ENCODE assay signal across 15 mouse cellular contexts in the genomic region with DNA sequence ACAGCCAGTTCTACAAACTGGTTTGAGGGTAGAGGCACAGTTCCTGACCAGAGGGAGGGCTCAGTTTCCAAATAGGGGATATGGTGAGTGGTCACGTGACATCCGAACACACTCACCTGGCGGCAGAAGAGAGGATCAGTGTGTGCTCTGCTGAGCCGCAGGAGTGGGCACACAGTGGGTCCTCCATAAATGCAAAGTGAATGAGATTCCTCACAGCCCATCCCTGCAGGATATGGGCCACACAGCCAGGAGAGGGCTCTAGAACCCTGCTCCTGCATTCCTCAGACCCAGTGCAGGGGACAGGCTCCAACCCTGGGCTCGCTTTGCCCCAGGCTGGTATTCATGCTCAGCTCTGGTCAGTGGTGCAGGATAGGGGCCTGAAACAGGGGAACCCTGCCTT.
DNase-seq lines count a peak whose midpoint lies in the region; ATAC-seq and TF ChIP-seq lines count a peak whose summit lies in the region.
"Had no signal": no experiment of that assay in that cellular context is flagged by ENCODE, and none has a peak within 500 bp of the region (broad histone marks: within the 10 kb centered on the region; RNA-seq: fewer than 3 reads in every experiment).

No protein-coding gene starts in this region.

- TF ChIP-seq RAD21 in MEL (IDR thresholded peaks at IDR 0.05; ENCODE audit: low read depth, low read length), result no peak

- H3K27ac ChIP-seq in intestine, postnatal 0 days (ENCODE audit: low read depth, low read length), result no peak overlapping the region
- no peak overlapping the region for H3K27ac ChIP-seq in intestine, embryonic 16.5 days (ENCODE audit: low read length)
- no peak overlapping the region for H3K27ac ChIP-seq in liver, postnatal 0 days (ENCODE audit: low read depth)
- H3K27ac ChIP-seq in liver, embryonic 11.5 days (ENCODE audit: low read depth, low read length), result no peak overlapping the region
- H3K27ac ChIP-seq in MEL (ENCODE audit: control insufficient read depth, low read depth, low read length), result no peak overlapping the region
- H3K27ac ChIP-seq: forebrain, embryonic 10.5 days; heart, embryonic 10.5 days; hindbrain, embryonic 15.5 days; neural tube, embryonic 12.5 days had no signal

- TF ChIP-seq POLR2A in MEL (IDR thresholded peaks at IDR 0.05; ENCODE audit: control insufficient read depth in 1 of 2, insufficient read depth in 1 of 2, low read depth in 1 of 2, low read length in 2 of 2, poor library complexity in 1 of 2), result no peak
- TF ChIP-seq POLR2A in brain, embryonic 14.5 days (IDR thresholded peaks at IDR 0.05; ENCODE audit: borderline replicate concordance, extremely low read depth, insufficient read depth, insufficient read length, poor library complexity, severe bottlenecking), result no peak

- 75% methylated on average over 5 of the region's 5 CpGs for WGBS in intestine, postnatal 0 days
- WGBS in intestine, embryonic 16.5 days, result 74% methylated on average over 5 of the region's 5 CpGs
- 59% methylated on average over 5 of the region's 5 CpGs for WGBS in liver, postnatal 0 days (ENCODE audit: insufficient replicate concordance)
- 69% methylated on average over 5 of the region's 5 CpGs for WGBS in liver, embryonic 11.5 days

- no peaks in the 10 kb centered on the region for H3K4me1 ChIP-seq in intestine, postnatal 0 days (replicated peaks; ENCODE audit: control insufficient read depth, insufficient read depth, low read length)
- peaks cover 11% of the 10 kb centered on the region for H3K4me1 ChIP-seq in intestine, embryonic 16.5 days (ENCODE audit: control insufficient read depth, insufficient read depth, low read length)
- no peaks in the 10 kb centered on the region for H3K4me1 ChIP-seq in liver, postnatal 0 days (ENCODE audit: insufficient read depth)
- H3K4me1 ChIP-seq in liver, embryonic 11.5 days (replicated peaks; ENCODE audit: control insufficient read depth, insufficient read depth, low read length), result peaks cover 8% of the 10 kb centered on the region
- no peaks in the 10 kb centered on the region for H3K4me1 ChIP-seq in MEL (ENCODE audit: control insufficient read depth in 1 of 2, insufficient read depth in 2 of 2, low read length in 2 of 2)

- H3K79me2 ChIP-seq in MEL (ENCODE audit: control insufficient read depth, insufficient read depth, low read length, poor library complexity), result no peaks in the 10 kb centered on the region

- DNase-seq in liver, postnatal 0 days, result no peak
- no peak for DNase-seq in liver, embryonic 11.5 days (ENCODE audit: low spot score)
- DNase-seq in MEL (ENCODE audit: low read depth, low spot score), result no peak
- DNase-seq in brain, embryonic 14.5 days (ENCODE audit: low read depth), result no peak
- no peak for DNase-seq in frontal cortex, postnatal 25 days (ENCODE audit: low spot score in 2 of 2)
- DNase-seq: adrenal gland, postnatal 10 days; gastrocnemius, postnatal 25 days; lung, adult 18-20 months had no signal

- no peak for TF ChIP-seq EP300 in liver, postnatal 0 days (IDR thresholded peaks at IDR 0.05; ENCODE audit: low read depth)
- no peak for TF ChIP-seq EP300 in MEL (IDR thresholded peaks at IDR 0.05; ENCODE audit: low read depth in 1 of 2, low read length in 2 of 2)

- H3K9me3 ChIP-seq in intestine, postnatal 0 days (ENCODE audit: control insufficient read depth), result no peaks in the 10 kb centered on the region
- H3K9me3 ChIP-seq in intestine, embryonic 16.5 days (ENCODE audit: control insufficient read depth, low read length), result no peaks in the 10 kb centered on the region
- H3K9me3 ChIP-seq in liver, postnatal 0 days (ENCODE audit: low read length), result no peaks in the 10 kb centered on the region
- no peaks in the 10 kb centered on the region for H3K9me3 ChIP-seq in liver, embryonic 11.5 days (ENCODE audit: control insufficient read depth, low read length)
- H3K9me3 ChIP-seq in MEL (replicated peaks; ENCODE audit: insufficient read depth, low read length), result no peaks in the 10 kb centered on the region
- H3K9me3 ChIP-seq: forebrain, embryonic 10.5 days; heart, embryonic 10.5 days; hindbrain, embryonic 15.5 days; megakaryocyte, embryonic 14.5 days; neural tube, embryonic 12.5 days had no signal

- H3K9ac ChIP-seq in intestine, postnatal 0 days (ENCODE audit: low read depth, low read length), result no peak overlapping the region
- H3K9ac ChIP-seq in intestine, embryonic 16.5 days (ENCODE audit: low read depth, low read length), result no peak overlapping the region
- no peak overlapping the region for H3K9ac ChIP-seq in liver, postnatal 0 days (replicated peaks)
- no peak overlapping the region for H3K9ac ChIP-seq in liver, embryonic 11.5 days (ENCODE audit: low read depth, low read length)
- H3K9ac ChIP-seq in MEL (ENCODE audit: control insufficient read depth, low read depth, low read length, poor library complexity, severe bottlenecking), result no peak overlapping the region
- H3K9ac ChIP-seq: hindbrain, embryonic 15.5 days; neural tube, embryonic 12.5 days had no signal

- peak; percentile 46 for TF ChIP-seq CTCF in intestine, postnatal 0 days (IDR thresholded peaks at IDR 0.05; ENCODE audit: low read depth)
- TF ChIP-seq CTCF in liver, postnatal 0 days (IDR thresholded peaks at IDR 0.05; ENCODE audit: low read depth), result peak; percentile 48
- TF ChIP-seq CTCF in MEL (IDR thresholded peaks at IDR 0.05 in 2 of 3, conservative IDR thresholded peaks at IDR 0.05 in 1 of 3; ENCODE audit: control insufficient read depth in 1 of 3, insufficient read depth in 1 of 3, low read depth in 2 of 3, low read length in 3 of 3, poor library complexity in 1 of 3, severe bottlenecking in 1 of 3), result no peak
- peak; percentile 19; the same call in 1 of the 2 replicates for TF ChIP-seq CTCF in brain, embryonic 14.5 days (IDR thresholded peaks at IDR 0.05; ENCODE audit: borderline replicate concordance, extremely low read depth, insufficient read depth, insufficient read length)

- H3K27me3 ChIP-seq in intestine, postnatal 0 days (replicated peaks; ENCODE audit: control insufficient read depth, insufficient read depth, low read length), result peaks cover 12% of the 10 kb centered on the region
- peaks cover 20% of the 10 kb centered on the region for H3K27me3 ChIP-seq in intestine, embryonic 16.5 days (replicated peaks; ENCODE audit: control insufficient read depth, insufficient read depth, low read length)
- peaks cover 18% of the 10 kb centered on the region for H3K27me3 ChIP-seq in liver, postnatal 0 days (ENCODE audit: insufficient read depth, low read length)
- H3K27me3 ChIP-seq in liver, embryonic 11.5 days (replicated peaks; ENCODE audit: control insufficient read depth, insufficient read depth, low read length), result peaks cover 22% of the 10 kb centered on the region
- no peaks in the 10 kb centered on the region for H3K27me3 ChIP-seq in MEL (ENCODE audit: control insufficient read depth in 1 of 2, insufficient read depth in 2 of 2, low read length in 2 of 2)
- H3K27me3 ChIP-seq: hindbrain, embryonic 15.5 days had no signal

- H3K4me2 ChIP-seq in intestine, postnatal 0 days (replicated peaks; ENCODE audit: low read depth), result no peak overlapping the region
- no peak overlapping the region for H3K4me2 ChIP-seq in intestine, embryonic 16.5 days (ENCODE audit: low read depth, low read length)
- no peak overlapping the region for H3K4me2 ChIP-seq in liver, postnatal 0 days (ENCODE audit: low read depth, low read length)
- H3K4me2 ChIP-seq in liver, embryonic 11.5 days, result no peak overlapping the region
- H3K4me2 ChIP-seq: hindbrain, embryonic 15.5 days; neural tube, embryonic 12.5 days had no signal

- no peak for ATAC-seq in intestine, postnatal 0 days
- no peak for ATAC-seq in intestine, embryonic 16.5 days
- no peak for ATAC-seq in liver, postnatal 0 days
- ATAC-seq in liver, embryonic 11.5 days (replicated peaks; ENCODE audit: low FRiP score), result no peak

- no peaks in the 10 kb centered on the region for H3K36me3 ChIP-seq in intestine, postnatal 0 days (ENCODE audit: control insufficient read depth, insufficient read depth)
- no peaks in the 10 kb centered on the region for H3K36me3 ChIP-seq in intestine, embryonic 16.5 days (ENCODE audit: control insufficient read depth, insufficient read depth, low read length)
- no peaks in the 10 kb centered on the region for H3K36me3 ChIP-seq in liver, postnatal 0 days (replicated peaks; ENCODE audit: insufficient read depth, low read length)
- H3K36me3 ChIP-seq in liver, embryonic 11.5 days (ENCODE audit: control insufficient read depth, insufficient read depth, low read length), result no peaks in the 10 kb centered on the region
- no peaks in the 10 kb centered on the region for H3K36me3 ChIP-seq in MEL (ENCODE audit: control insufficient read depth in 1 of 2, insufficient read depth in 2 of 2, low read length in 2 of 2)
- H3K36me3 ChIP-seq: forebrain, embryonic 10.5 days; heart, embryonic 10.5 days; hindbrain, embryonic 15.5 days; neural tube, embryonic 12.5 days had no signal

- no peak overlapping the region for H3K4me3 ChIP-seq in intestine, postnatal 0 days (ENCODE audit: low read depth, low read length)
- no peak overlapping the region for H3K4me3 ChIP-seq in intestine, embryonic 16.5 days (ENCODE audit: low read length)
- no peak overlapping the region for H3K4me3 ChIP-seq in liver, postnatal 0 days (ENCODE audit: low read depth, low read length)
- no peak overlapping the region for H3K4me3 ChIP-seq in liver, embryonic 11.5 days (ENCODE audit: low read depth, low read length)
- no peak overlapping the region for H3K4me3 ChIP-seq in MEL (ENCODE audit: control insufficient read depth in 1 of 2, insufficient read depth in 1 of 2, low read depth in 2 of 2, low read length in 2 of 2)
- H3K4me3 ChIP-seq: forebrain, embryonic 10.5 days; heart, embryonic 10.5 days; hindbrain, embryonic 15.5 days; megakaryocyte, embryonic 14.5 days; neural tube, embryonic 12.5 days had no signal

TF ChIP-seq in MEL, 35 proteins besides CTCF, POLR2A, EP300 and RAD21:
- TF ChIP-seq E2F4 (IDR thresholded peaks at IDR 0.05; ENCODE audit: borderline replicate concordance, low read depth, low read length) (no peak), USF1 (IDR thresholded peaks at IDR 0.05; ENCODE audit: low read depth, low read length) (0 out of 2 replicates have a peak, but pooled peaks have one; percentile 35), NELFE (IDR thresholded peaks at IDR 0.05; ENCODE audit: low read depth, low read length) (no peak), ZC3H11A (IDR thresholded peaks at IDR 0.05; ENCODE audit: low read depth, low read length) (no peak), ETS1 (IDR thresholded peaks at IDR 0.05; ENCODE audit: low read depth, low read length) (no peak), MAZ (IDR thresholded peaks at IDR 0.05; ENCODE audit: low read depth, low read length) (no peak), ELF1 (IDR thresholded peaks at IDR 0.05; ENCODE audit: low read depth, low read length) (no peak)

Comparison
In these comparisons a context has a peak if more than half of its experiments do, and no peak if none do; other contexts are left out.
1. CTCF ChIP-seq: peak in intestine, postnatal 0 days (single experiment), liver, postnatal 0 days (single experiment) and brain, embryonic 14.5 days (single experiment); none in MEL (0 of 3).